Mouse (Mus musculus): Measurements from ENCODE around the gene Zfp652. TPM values are rescaled to one million over a fixed set of nuclear protein-coding genes. Genes with fewer than 3 reads are reported as not detected.

Zfp652 gene
- polyA plus RNA-seq, 1 experiment from 2014 or later: 32.1 TPM

- ATAC-seq: no peak
- Histone ChIP-seq H3K9ac (replicated peaks) (no peak overlapping the region), H3K36me3 (no peaks in the 10 kb centered on the region), H3K27ac (no peak overlapping the region), H3K4me2 (replicated peaks) (no peak overlapping the region), H3K4me3 (replicated peaks) (no peak overlapping the region; the same call in 1 of the 2 replicates), H3K9me3 (no peaks in the 10 kb centered on the region), H3K4me1 (replicated peaks) (peaks cover 37% of the 10 kb centered on the region), H3K27me3 (peaks cover 97% of the 10 kb centered on the region)
- 32% methylated on average over 4 of the region's 4 CpGs for WGBS
These were observed 117.1 kb downstream of the Zfp652 start for GRCm38 (mm10) chr11:95829526-95830050.

GRCm38 (mm10) chr11:95830411-95831275, 118.2 kb downstream of the Zfp652 start:
- H3K36me3 ChIP-seq: no peaks in the 10 kb centered on the region
- peak overlapping the region; percentile 51; the same call in 1 of the 2 replicates for H3K9ac ChIP-seq (replicated peaks)
- H3K4me1 ChIP-seq (replicated peaks): peaks cover 34% of the 10 kb centered on the region
- peak overlapping the region; percentile 49 for H3K4me2 ChIP-seq (replicated peaks)
- H3K4me3 ChIP-seq (replicated peaks): peak overlapping the region; percentile 33
- H3K27ac ChIP-seq: no peak overlapping the region
- no peak for ATAC-seq
- H3K9me3 ChIP-seq: no peaks in the 10 kb centered on the region
- 3% methylated on average over 80 of the region's 80 CpGs for WGBS
- H3K27me3 ChIP-seq: peaks cover 97% of the 10 kb centered on the region

GRCm38 (mm10) chr11:95831276-95831619, 118.8 kb downstream of the Zfp652 start:
- no peaks in the 10 kb centered on the region for H3K9me3 ChIP-seq
- H3K9ac ChIP-seq (replicated peaks): no peak overlapping the region
- H3K4me1 ChIP-seq (replicated peaks): peaks cover 34% of the 10 kb centered on the region
- H3K4me3 ChIP-seq (replicated peaks): peak overlapping the region; percentile 33
- peaks cover 98% of the 10 kb centered on the region for H3K27me3 ChIP-seq
- H3K4me2 ChIP-seq (replicated peaks): peak overlapping the region; percentile 49
- H3K27ac ChIP-seq: no peak overlapping the region
- WGBS: 12% methylated on average over 10 of the region's 10 CpGs
- H3K36me3 ChIP-seq: no peaks in the 10 kb centered on the region
- no peak for ATAC-seq

DNA sequence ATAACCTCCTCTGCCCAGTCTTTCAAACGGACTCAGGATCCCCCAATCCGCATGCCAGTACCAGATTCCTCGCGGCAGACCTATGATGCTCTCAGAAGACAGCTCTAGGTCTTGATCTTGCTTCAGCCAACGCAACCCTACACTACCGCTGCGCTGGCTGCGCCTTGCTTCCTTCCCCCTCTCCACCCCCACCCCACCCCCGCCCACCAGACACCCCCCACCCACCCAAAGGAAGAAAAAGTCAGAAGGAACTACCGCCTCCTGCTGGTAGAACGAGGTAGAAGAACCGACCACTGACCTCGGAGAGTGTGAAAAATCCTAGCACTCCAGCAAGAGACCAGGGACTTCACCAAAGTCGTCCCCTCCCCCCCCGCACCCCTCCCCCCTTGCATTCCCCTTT, 119.2 kb downstream of the Zfp652 start:
- H3K4me2 ChIP-seq (replicated peaks): no peak overlapping the region
- ATAC-seq: no peak
- H3K9me3 ChIP-seq: no peaks in the 10 kb centered on the region

GRCm38 (mm10) chr11:95832129-95833005, 119.9 kb downstream of the Zfp652 start:
- Histone ChIP-seq H3K9ac (replicated peaks) (no peak overlapping the region), H3K4me2 (replicated peaks) (no peak overlapping the region), H3K4me3 (replicated peaks) (no peak overlapping the region), H3K4me1 (replicated peaks) (peaks cover 34% of the 10 kb centered on the region), H3K27ac (no peak overlapping the region), H3K9me3 (no peaks in the 10 kb centered on the region), H3K36me3 (no peaks in the 10 kb centered on the region), H3K27me3 (peaks cover 98% of the 10 kb centered on the region)
- no peak for ATAC-seq
- WGBS: 37% methylated on average over 18 of the region's 18 CpGs

More for the DNA sequence above, 119.2 kb downstream of the Zfp652 start:
- WGBS: 2% methylated on average over 15 of the region's 15 CpGs
- H3K27ac ChIP-seq: no peak overlapping the region
- 0 out of 2 replicates have a peak overlapping the region, but pooled peaks have one; percentile 33 for H3K4me3 ChIP-seq (replicated peaks)
- H3K4me1 ChIP-seq (replicated peaks): peaks cover 34% of the 10 kb centered on the region
- H3K9ac ChIP-seq (replicated peaks): no peak overlapping the region
- H3K36me3 ChIP-seq: no peaks in the 10 kb centered on the region
- H3K27me3 ChIP-seq: peaks cover 98% of the 10 kb centered on the region

DNA sequence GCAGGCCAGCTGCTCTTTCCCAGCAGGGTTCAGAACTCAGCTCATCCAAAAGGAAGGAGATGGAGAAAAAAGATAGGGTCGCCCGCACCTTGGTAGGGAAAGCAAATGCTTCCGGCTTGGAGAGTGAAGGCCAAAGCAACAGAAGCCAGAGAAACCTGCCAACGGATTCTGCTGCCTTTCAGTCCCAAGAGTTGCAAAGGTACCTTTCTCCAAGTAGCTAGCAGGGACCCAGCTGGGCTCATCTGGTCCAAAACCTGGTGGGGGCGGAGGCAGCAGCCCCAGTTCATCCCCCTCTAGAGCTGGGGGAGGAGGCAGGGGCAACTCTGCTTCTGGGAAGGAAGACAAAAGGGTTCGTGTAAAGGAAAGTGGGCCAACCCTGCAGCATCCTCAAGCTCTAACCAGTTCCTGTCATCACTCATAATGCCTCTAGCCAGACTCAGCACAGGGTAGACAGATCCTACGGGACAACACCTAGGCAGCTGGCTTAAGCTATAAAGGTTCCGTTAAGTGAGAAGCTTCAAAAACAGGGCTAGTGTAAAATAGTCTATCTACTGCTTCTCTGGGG, 120.6 kb downstream of the Zfp652 start:
- no peak overlapping the region for H3K27ac ChIP-seq
- no peak for ATAC-seq
- 22% methylated on average over 8 of the region's 8 CpGs for WGBS
- no peaks in the 10 kb centered on the region for H3K9me3 ChIP-seq
- no peak overlapping the region for H3K4me3 ChIP-seq (replicated peaks)
- H3K36me3 ChIP-seq: no peaks in the 10 kb centered on the region
- peaks cover 34% of the 10 kb centered on the region for H3K4me1 ChIP-seq (replicated peaks)
- H3K27me3 ChIP-seq: peaks cover 95% of the 10 kb centered on the region
- H3K4me2 ChIP-seq (replicated peaks): no peak overlapping the region
- H3K9ac ChIP-seq (replicated peaks): no peak overlapping the region

- peaks cover 34% of the 10 kb centered on the region for H3K4me1 ChIP-seq (replicated peaks)
- H3K27ac ChIP-seq: no peak overlapping the region
- no peak for ATAC-seq
- no peak overlapping the region for H3K9ac ChIP-seq (replicated peaks)
- no peaks in the 10 kb centered on the region for H3K36me3 ChIP-seq
- peaks cover 94% of the 10 kb centered on the region for H3K27me3 ChIP-seq
- WGBS: 5% methylated on average over 18 of the region's 18 CpGs
- peak overlapping the region; percentile 22; the same call in 1 of the 2 replicates for H3K4me2 ChIP-seq (replicated peaks)
- 0 out of 2 replicates have a peak overlapping the region, but pooled peaks have one; percentile 0 for H3K4me3 ChIP-seq (replicated peaks)
- H3K9me3 ChIP-seq: no peaks in the 10 kb centered on the region
These were observed 121.2 kb downstream of the Zfp652 start for GRCm38 (mm10) chr11:95833631-95834142.

GRCm38 (mm10) chr11:95834143-95834667, 121.7 kb downstream of the Zfp652 start:
- H3K4me2 ChIP-seq (replicated peaks): peak overlapping the region; percentile 22; the same call in 1 of the 2 replicates
- peaks cover 90% of the 10 kb centered on the region for H3K27me3 ChIP-seq
- H3K36me3 ChIP-seq: no peaks in the 10 kb centered on the region
- H3K9ac ChIP-seq (replicated peaks): no peak overlapping the region
- no peak for ATAC-seq
- no peak overlapping the region for H3K27ac ChIP-seq
- no peaks in the 10 kb centered on the region for H3K9me3 ChIP-seq
- 0 out of 2 replicates have a peak overlapping the region, but pooled peaks have one; percentile 0 for H3K4me3 ChIP-seq (replicated peaks)
- 6% methylated on average over 22 of the region's 22 CpGs for WGBS
- H3K4me1 ChIP-seq (replicated peaks): peaks cover 34% of the 10 kb centered on the region

DNA sequence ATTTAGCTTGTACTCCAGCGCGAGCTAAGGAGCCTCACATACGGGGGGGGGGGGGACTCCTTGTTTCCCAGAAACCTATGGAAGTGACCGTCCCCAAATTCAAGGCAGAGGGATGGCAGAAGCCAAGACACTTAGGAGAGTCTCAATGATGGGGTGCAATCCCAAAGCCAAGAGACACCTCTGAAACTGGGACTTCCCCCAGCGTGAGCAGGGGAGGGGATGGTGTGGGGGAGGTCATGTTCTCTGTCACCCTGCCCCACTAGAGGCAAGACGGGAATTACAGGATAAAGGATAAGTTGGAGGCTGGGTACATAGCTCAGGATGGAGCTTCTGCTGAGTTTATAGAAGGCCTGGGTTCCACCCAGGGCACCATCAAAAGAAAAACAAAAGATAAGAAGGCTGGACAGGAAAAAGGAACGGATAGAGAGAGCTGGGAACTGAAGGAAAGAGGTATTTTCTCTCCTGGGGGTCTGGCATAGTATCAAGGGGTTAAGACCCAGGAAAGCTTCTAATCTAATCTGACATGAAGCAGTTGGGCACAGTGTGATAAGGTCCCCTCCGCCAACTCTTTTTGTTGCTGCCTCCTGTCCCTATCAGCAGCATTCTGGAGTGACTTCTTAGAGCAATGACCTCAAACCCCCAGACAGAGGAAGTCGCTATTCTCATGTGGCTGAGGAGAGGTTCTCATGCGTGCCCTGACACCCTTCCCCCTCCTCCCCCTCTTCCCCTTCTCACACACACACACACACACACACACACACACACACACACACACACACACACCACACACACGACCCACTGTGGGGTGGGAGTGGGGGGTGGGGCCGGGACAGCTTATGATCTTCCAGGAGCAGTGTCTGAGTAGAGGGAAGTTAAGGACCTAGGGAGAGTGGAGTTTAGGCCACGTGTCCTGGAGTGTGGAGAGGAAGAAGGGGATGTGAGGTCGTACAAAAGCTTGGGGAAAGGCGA, 122.6 kb downstream of the Zfp652 start:
- WGBS: 17% methylated on average over 15 of the region's 15 CpGs
- Histone ChIP-seq H3K27me3 (peaks cover 82% of the 10 kb centered on the region), H3K36me3 (no peaks in the 10 kb centered on the region), H3K4me1 (replicated peaks) (peaks cover 32% of the 10 kb centered on the region), H3K4me3 (replicated peaks) (no peak overlapping the region), H3K9me3 (no peaks in the 10 kb centered on the region), H3K4me2 (replicated peaks) (no peak overlapping the region), H3K9ac (replicated peaks) (no peak overlapping the region), H3K27ac (no peak overlapping the region)
- ATAC-seq: no peak

DNA sequence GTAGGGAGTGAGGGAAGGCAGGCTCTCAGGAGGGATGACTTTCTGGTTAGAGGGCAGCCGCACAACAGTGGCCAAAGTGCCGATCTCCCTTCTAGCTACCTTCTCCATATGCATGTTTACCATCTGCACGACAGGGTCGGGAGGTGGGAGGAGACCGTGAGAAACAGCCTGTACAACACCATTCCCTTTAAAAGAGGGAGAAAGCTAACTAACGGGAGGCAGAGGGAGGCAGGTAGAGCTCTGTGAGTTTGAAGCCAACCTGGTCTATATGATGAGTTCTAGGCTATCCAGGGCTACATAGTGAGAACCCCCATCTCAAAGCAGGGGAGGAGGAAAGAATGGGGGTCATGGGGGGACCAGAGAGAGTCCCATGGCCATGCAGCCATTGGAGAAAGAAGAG, 123.4 kb downstream of the Zfp652 start:
- 45% methylated on average over 6 of the region's 6 CpGs for WGBS
- Histone ChIP-seq H3K4me1 (replicated peaks) (peaks cover 24% of the 10 kb centered on the region), H3K9ac (replicated peaks) (no peak overlapping the region), H3K4me2 (replicated peaks) (no peak overlapping the region), H3K4me3 (replicated peaks) (no peak overlapping the region), H3K27ac (no peak overlapping the region), H3K36me3 (no peaks in the 10 kb centered on the region), H3K27me3 (peaks cover 76% of the 10 kb centered on the region), H3K9me3 (no peaks in the 10 kb centered on the region)
- no peak for ATAC-seq
